Mouse (Mus musculus) megakaryocyte, embryonic 14.5 days (primary cell): ENCODE measurements at regions not wholly inside any gene's neighbourhood (a gene's known extent, or its start where the extent isn't known, plus 50 kb on each side); places are given as distances from the start of the nearest gene placed in this dataset.

Experiments used
- H3K27me3 ChIP-seq: replicated peaks from 2 replicates; pipeline ENCODE3; 2012; ENCODE audit warnings: inconsistent platforms
- H3K36me3 ChIP-seq: replicated peaks from 2 replicates; pipeline ENCODE3; 2012; ENCODE audit warnings: low read length, inconsistent platforms, mixed read lengths
- H3K4me1 ChIP-seq: 2 replicates; pipeline ENCODE4 v1.6.1; 2012; ENCODE audit warnings: inconsistent platforms
- H3K4me3 ChIP-seq: replicated peaks from 2 replicates; pipeline ENCODE3; 2012; ENCODE audit warnings: moderate library complexity, mild to moderate bottlenecking, inconsistent platforms
- H3K9me3 ChIP-seq: 2 replicates; pipeline ENCODE4 v1.6.1; 2012; ENCODE audit warnings: inconsistent platforms
- FLI1 ChIP-seq: IDR thresholded peaks from 2 replicates; pipeline ENCODE4 v1.6.1; 2012; ENCODE audit warnings: low read length, inconsistent platforms, mixed read lengths
- GATA1 ChIP-seq: IDR thresholded peaks from 3 replicates; pipeline ENCODE4 v1.6.1; 2012; ENCODE audit warnings: mixed read lengths, low read length, inconsistent platforms, borderline replicate concordance

- no peaks in the 10 kb centered on the region for H3K9me3 ChIP-seq
- H3K4me3 ChIP-seq = no peak overlapping the region
- H3K27me3 ChIP-seq = peaks cover 53% of the 10 kb centered on the region
- no peaks in the 10 kb centered on the region for H3K4me1 ChIP-seq
- TF ChIP-seq FLI1 = no peak
- TF ChIP-seq GATA1 = no peak
- no peaks in the 10 kb centered on the region for H3K36me3 ChIP-seq
These were observed 262.2 kb upstream of the Zmiz1 start for GRCm38 (mm10) chr14:25196820-25197219.

GRCm38 (mm10) chr14:25199900-25200299, 259.1 kb upstream of the Zmiz1 start:
- Histone ChIP-seq H3K36me3 (no peaks in the 10 kb centered on the region), H3K4me3 (no peak overlapping the region), H3K9me3 (no peaks in the 10 kb centered on the region), H3K27me3 (peaks cover 50% of the 10 kb centered on the region), H3K4me1 (no peaks in the 10 kb centered on the region)
- TF ChIP-seq FLI1 (no peak), GATA1 (no peak)

- no peaks in the 10 kb centered on the region for H3K4me1 ChIP-seq
- H3K36me3 ChIP-seq = no peaks in the 10 kb centered on the region
- H3K9me3 ChIP-seq = no peaks in the 10 kb centered on the region
- peaks cover 42% of the 10 kb centered on the region for H3K27me3 ChIP-seq
- TF ChIP-seq GATA1 = no peak
- no peak for TF ChIP-seq FLI1
- no peak overlapping the region for H3K4me3 ChIP-seq
These were observed 258.3 kb upstream of the Zmiz1 start for GRCm38 (mm10) chr14:25200656-25201179.

- no peaks in the 10 kb centered on the region for H3K36me3 ChIP-seq
- TF ChIP-seq FLI1 = no peak
- no peak for TF ChIP-seq GATA1
- H3K9me3 ChIP-seq = no peaks in the 10 kb centered on the region
- no peak overlapping the region for H3K4me3 ChIP-seq
- H3K4me1 ChIP-seq = no peaks in the 10 kb centered on the region
- H3K27me3 ChIP-seq = peaks cover 40% of the 10 kb centered on the region
These were observed 256.7 kb upstream of the Zmiz1 start for GRCm38 (mm10) chr14:25202312-25202711.

GRCm38 (mm10) chr14:25204091-25204490, 254.9 kb upstream of the Zmiz1 start:
- H3K36me3 ChIP-seq = no peaks in the 10 kb centered on the region
- H3K4me3 ChIP-seq = no peak overlapping the region
- no peak for TF ChIP-seq GATA1
- TF ChIP-seq FLI1 = no peak
- no peaks in the 10 kb centered on the region for H3K9me3 ChIP-seq
- no peaks in the 10 kb centered on the region for H3K4me1 ChIP-seq
- H3K27me3 ChIP-seq = peaks cover 43% of the 10 kb centered on the region

GRCm38 (mm10) chr14:25206855-25207254, 252.1 kb upstream of the Zmiz1 start:
- no peaks in the 10 kb centered on the region for H3K9me3 ChIP-seq
- peaks cover 36% of the 10 kb centered on the region for H3K27me3 ChIP-seq
- no peak for TF ChIP-seq FLI1
- H3K4me3 ChIP-seq = no peak overlapping the region
- H3K4me1 ChIP-seq = no peaks in the 10 kb centered on the region
- H3K36me3 ChIP-seq = no peaks in the 10 kb centered on the region

- Histone ChIP-seq H3K36me3 (no peaks in the 10 kb centered on the region), H3K27me3 (peaks cover 31% of the 10 kb centered on the region), H3K9me3 (no peaks in the 10 kb centered on the region), H3K4me1 (no peaks in the 10 kb centered on the region), H3K4me3 (no peak overlapping the region)
- TF ChIP-seq FLI1 = no peak
These were observed 251.6 kb upstream of the Zmiz1 start for GRCm38 (mm10) chr14:25207422-25207821.

- Histone ChIP-seq H3K27me3 (peaks cover 33% of the 10 kb centered on the region), H3K4me3 (no peak overlapping the region), H3K9me3 (no peaks in the 10 kb centered on the region), H3K4me1 (no peaks in the 10 kb centered on the region), H3K36me3 (no peaks in the 10 kb centered on the region)
- TF ChIP-seq GATA1 (no peak), FLI1 (no peak)
These were observed 250.5 kb upstream of the Zmiz1 start for GRCm38 (mm10) chr14:25208221-25209056.

- Histone ChIP-seq H3K9me3 (no peaks in the 10 kb centered on the region), H3K36me3 (no peaks in the 10 kb centered on the region), H3K27me3 (peaks cover 18% of the 10 kb centered on the region), H3K4me1 (no peaks in the 10 kb centered on the region), H3K4me3 (no peak overlapping the region)
- no peak for TF ChIP-seq FLI1
- no peak for TF ChIP-seq GATA1
These were observed 245.9 kb upstream of the Zmiz1 start for GRCm38 (mm10) chr14:25213056-25213455.

GRCm38 (mm10) chr14:25223091-25223490, 235.9 kb upstream of the Zmiz1 start:
- H3K4me3 ChIP-seq = no peak overlapping the region
- peaks cover 49% of the 10 kb centered on the region for H3K27me3 ChIP-seq
- TF ChIP-seq FLI1 = no peak
- no peak for TF ChIP-seq GATA1
- no peaks in the 10 kb centered on the region for H3K9me3 ChIP-seq
- no peaks in the 10 kb centered on the region for H3K36me3 ChIP-seq
- peaks cover 3% of the 10 kb centered on the region; the same call in 1 of the 2 replicates for H3K4me1 ChIP-seq
